Mouse (Mus musculus) lung, adult 2 months (tissue): Measurements from ENCODE around the gene Cdc20b.

Experiments
- CTCF ChIP-seq: fragments of 200-500 bp; IDR thresholded peaks from 2 replicates; pipeline ENCODE4 v1.5.1; 2011; ENCODE audit warnings: mild to moderate bottlenecking, low read length, control low read depth; ENCODE audit not compliant: insufficient read depth
- POLR2A ChIP-seq: fragments of 200-500 bp; IDR thresholded peaks from 2 replicates; pipeline ENCODE4 v1.6.1; 2011; ENCODE audit warnings: low read depth, mild to moderate bottlenecking, control low read depth, low read length, borderline replicate concordance; ENCODE audit errors: extremely low read depth

GRCm38 (mm10) chr13:112996407-112996806 is 38.5 kb upstream of the Cdc20b start:
- TF ChIP-seq CTCF (no peak), POLR2A (no peak)
